ENCODE assay signal across 14 mouse cellular contexts in genomic region chr15:3469230-3469629, GRCm38 (mm10).
"Had no signal": no experiment of that assay in that cellular context is flagged by ENCODE, and none has a peak within 500 bp of the region (broad histone marks: within the 10 kb centered on the region; RNA-seq: fewer than 3 reads in every experiment).

No protein-coding gene starts in this region.

- H3K4me3 ChIP-seq: layer of hippocampus, adult 2 months; left cerebral cortex, adult 2 months; limb, embryonic 15.5 days; liver, embryonic 13.5 days; midbrain, embryonic 12.5 days; myocyte; neural tube, embryonic 15.5 days had no signal

- H3K4me2 ChIP-seq: limb, embryonic 15.5 days; liver, embryonic 13.5 days; midbrain, embryonic 12.5 days; neural tube, embryonic 15.5 days had no signal

- H3K27ac ChIP-seq: layer of hippocampus, adult 2 months; left cerebral cortex, adult 2 months; limb, embryonic 15.5 days; liver, embryonic 13.5 days; midbrain, embryonic 12.5 days; neural tube, embryonic 15.5 days; stomach, postnatal 0 days had no signal

- H3K9ac ChIP-seq: limb, embryonic 15.5 days; liver, embryonic 13.5 days; midbrain, embryonic 12.5 days; neural tube, embryonic 15.5 days had no signal

- H3K4me1 ChIP-seq: limb, embryonic 15.5 days; liver, embryonic 13.5 days; midbrain, embryonic 12.5 days; neural tube, embryonic 15.5 days had no signal

- H3K27me3 ChIP-seq: limb, embryonic 15.5 days; liver, embryonic 13.5 days; midbrain, embryonic 12.5 days; neural tube, embryonic 15.5 days had no signal

- H3K36me3 ChIP-seq: limb, embryonic 15.5 days; liver, embryonic 13.5 days; midbrain, embryonic 12.5 days; neural tube, embryonic 15.5 days had no signal

- DNase-seq: kidney, postnatal 10 days; kidney, postnatal 4 days; liver, embryonic 13.5 days; lung, adult 18-20 months; right cerebral cortex, adult 18-20 months; right cerebral cortex, postnatal 25 days; thymus, postnatal 14 days had no signal

- H3K9me3 ChIP-seq: limb, embryonic 15.5 days; liver, embryonic 13.5 days; midbrain, embryonic 12.5 days; neural tube, embryonic 15.5 days had no signal
